Mouse (Mus musculus) 416B (cell line): ENCODE data around the gene Gm20388.
A peak's percentile ranks its signal among the peaks of the same experiment; 100 is the strongest.

ENCODE experiments used
- DNase-seq: peaks from one replicate; pipeline ENCODE4 v3.0.0; 2011; ENCODE audit warnings: low read depth

Gene Gm20388

GRCm38 (mm10) chr8:120830661-120831060 lies 920.0 kb downstream of the Gm20388 start:
- no peak for DNase-seq

GRCm38 (mm10) chr8:120832022-120832421 lies 921.4 kb downstream of the Gm20388 start:
- peak; percentile 43 for DNase-seq

- no peak for DNase-seq
These were observed 922.6 kb downstream of the Gm20388 start for GRCm38 (mm10) chr8:120833196-120833595.

- no peak for DNase-seq
These were observed 928.4 kb downstream of the Gm20388 start for GRCm38 (mm10) chr8:120839031-120839430.

- no peak for DNase-seq
These were observed 932.4 kb downstream of the Gm20388 start for GRCm38 (mm10) chr8:120843084-120843483.

- no peak for DNase-seq
These were observed 935.4 kb downstream of the Gm20388 start for GRCm38 (mm10) chr8:120846018-120846417.

- DNase-seq: no peak
These were observed 936.6 kb downstream of the Gm20388 start for GRCm38 (mm10) chr8:120847279-120847678.

- DNase-seq: no peak
These were observed 937.1 kb downstream of the Gm20388 start for GRCm38 (mm10) chr8:120847735-120848134.

- DNase-seq: no peak
These were observed 937.8 kb downstream of the Gm20388 start for GRCm38 (mm10) chr8:120848434-120848833.

GRCm38 (mm10) chr8:120851411-120851810 lies 940.8 kb downstream of the Gm20388 start:
- no peak for DNase-seq

- no peak for DNase-seq
These were observed 949.2 kb downstream of the Gm20388 start for GRCm38 (mm10) chr8:120859881-120860280.

- no peak for DNase-seq
These were observed 949.9 kb downstream of the Gm20388 start for GRCm38 (mm10) chr8:120860423-120861126.

- no peak for DNase-seq
These were observed 953.0 kb downstream of the Gm20388 start for GRCm38 (mm10) chr8:120863683-120864082.

GRCm38 (mm10) chr8:120867386-120867785 lies 956.7 kb downstream of the Gm20388 start:
- no peak for DNase-seq

GRCm38 (mm10) chr8:120872661-120873060 lies 962.0 kb downstream of the Gm20388 start:
- no peak for DNase-seq

- DNase-seq: no peak
These were observed 965.6 kb downstream of the Gm20388 start for GRCm38 (mm10) chr8:120876010-120876918.

GRCm38 (mm10) chr8:120877005-120877404 lies 966.4 kb downstream of the Gm20388 start:
- no peak for DNase-seq

- no peak for DNase-seq
These were observed 969.3 kb downstream of the Gm20388 start for GRCm38 (mm10) chr8:120879928-120880327.

- no peak for DNase-seq
These were observed 971.0 kb downstream of the Gm20388 start for GRCm38 (mm10) chr8:120881634-120882033.

GRCm38 (mm10) chr8:120882657-120883056 lies 972.0 kb downstream of the Gm20388 start:
- DNase-seq: no peak

- no peak for DNase-seq
These were observed 972.7 kb downstream of the Gm20388 start for GRCm38 (mm10) chr8:120883369-120883768.

GRCm38 (mm10) chr8:120883853-120884252 lies 973.2 kb downstream of the Gm20388 start:
- DNase-seq: no peak

- no peak for DNase-seq
These were observed 974.2 kb downstream of the Gm20388 start for GRCm38 (mm10) chr8:120884881-120885280.
